Mouse (Mus musculus) heart, adult 2 months (tissue): ENCODE results near the gene Gm20662.

Source experiments
- CTCF ChIP-seq: fragments of 200-600 bp; IDR thresholded peaks from 2 replicates; pipeline ENCODE4 v1.8.1; 2022; ENCODE audit warnings: antibody characterized with exemption, mild to moderate bottlenecking, moderate library complexity
- EP300 ChIP-seq: fragments of 200-500 bp; IDR thresholded peaks from 2 replicates; pipeline ENCODE4 v1.6.1; 2011; ENCODE audit warnings: low read depth, low read length, control low read depth; ENCODE audit not compliant: insufficient read depth
- POLR2A ChIP-seq: fragments of 200-500 bp; IDR thresholded peaks from 2 replicates; pipeline ENCODE4 v1.6.1; 2011; ENCODE audit warnings: mild to moderate bottlenecking, low read depth, low read length, control low read depth; ENCODE audit not compliant: insufficient read depth

GRCm38 (mm10) chr9:108057262-108057562 is 61.1 kb downstream of the Gm20662 start:
- TF ChIP-seq POLR2A (0 out of 2 replicates have a peak, but pooled peaks have one; percentile 10), CTCF (no peak), EP300 (no peak)
